In the genomic region with DNA sequence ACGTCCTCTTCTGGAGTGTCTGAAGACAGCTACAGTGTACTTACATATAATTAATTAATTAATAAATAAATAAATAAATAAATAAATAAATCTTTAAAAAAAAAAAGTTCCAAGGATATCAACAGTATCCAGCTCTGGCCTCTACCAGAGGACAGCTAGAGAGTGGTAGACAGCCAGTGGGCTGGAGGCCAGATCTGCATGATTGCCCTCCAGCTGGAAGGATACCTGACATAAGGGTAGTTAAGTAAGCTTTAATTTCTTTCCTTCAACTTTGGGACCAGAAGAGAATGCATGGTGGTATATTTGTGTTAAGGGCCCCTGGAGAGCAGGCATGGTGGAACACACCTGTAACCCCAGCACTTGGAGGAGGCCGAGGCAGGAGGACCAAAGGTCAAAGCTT, we compare ENCODE assay signal across 19 mouse cellular contexts. TPM values are rescaled to one million over a fixed set of nuclear protein-coding genes. Genes with fewer than 3 reads are reported as not detected.
"Had no signal": no experiment of that assay in that cellular context is flagged by ENCODE, and none has a peak within 500 bp of the region (broad histone marks: within the 10 kb centered on the region; RNA-seq: fewer than 3 reads in every experiment).

No protein-coding gene starts in this region.

- H3K9me3 ChIP-seq: limb, embryonic 10.5 days; limb, embryonic 13.5 days; liver, embryonic 12.5 days; liver, embryonic 15.5 days; lung, embryonic 15.5 days; stomach, embryonic 15.5 days had no signal

- H3K4me3 ChIP-seq: limb, embryonic 10.5 days; limb, embryonic 13.5 days; liver, embryonic 12.5 days; liver, embryonic 15.5 days; lung, embryonic 15.5 days; stomach, embryonic 15.5 days had no signal

- H3K9ac ChIP-seq: limb, embryonic 13.5 days; liver, embryonic 12.5 days; liver, embryonic 15.5 days; lung, embryonic 15.5 days; stomach, embryonic 15.5 days had no signal

- H3K27me3 ChIP-seq: limb, embryonic 13.5 days; liver, embryonic 12.5 days; liver, embryonic 15.5 days; lung, embryonic 15.5 days; stomach, embryonic 15.5 days had no signal

- H3K27ac ChIP-seq: limb, embryonic 10.5 days; limb, embryonic 13.5 days; liver, embryonic 12.5 days; liver, embryonic 15.5 days; lung, embryonic 15.5 days; stomach, embryonic 15.5 days had no signal

- H3K4me2 ChIP-seq: limb, embryonic 13.5 days; liver, embryonic 12.5 days; liver, embryonic 15.5 days; lung, embryonic 15.5 days; midbrain, embryonic 11.5 days; stomach, embryonic 15.5 days had no signal

- H3K4me1 ChIP-seq: limb, embryonic 10.5 days; limb, embryonic 13.5 days; liver, embryonic 12.5 days; liver, embryonic 15.5 days; lung, embryonic 15.5 days; stomach, embryonic 15.5 days had no signal

- DNase-seq: kidney, adult 9 months; kidney, postnatal 25 days; liver; lung, postnatal 10 days; midbrain, embryonic 14.5 days; retina, postnatal 1 day; right cerebral cortex, postnatal 25 days; spleen, adult 18-20 months; thymus, postnatal 25 days had no signal

- ATAC-seq: liver, embryonic 12.5 days had no signal

RNA-seq across cellular contexts. Expression of gene Gsg1l, which starts 17.6 kb away (rescaled TPM):
- total RNA-seq: megakaryocyte progenitor cell, adult 5-6 weeks; megakaryocyte-erythroid progenitor cell, adult 5-6 weeks had no signal
- polyA plus RNA-seq: liver, embryonic 12.5 days; thymus, postnatal 0 days had no signal
